Mouse (Mus musculus): ENCODE measurements around the gene Dgkg. TPM values are rescaled to one million over a fixed set of nuclear protein-coding genes. Genes with fewer than 3 reads are reported as not detected.
A peak's percentile ranks its signal among the peaks of the same experiment; 100 is the strongest.

Gene Dgkg
- polyA plus RNA-seq, 1 experiment from 2014 or later: 1.3 TPM

- H3K4me2 ChIP-seq: no peak overlapping the region
- no peak overlapping the region for H3K9ac ChIP-seq
- no peak overlapping the region for H3K27ac ChIP-seq
- WGBS: 81% methylated on average over 9 of the region's 9 CpGs
- H3K4me3 ChIP-seq: no peak overlapping the region
- ATAC-seq: no peak
- H3K4me1 ChIP-seq: peaks cover 5% of the 10 kb centered on the region
- no peaks in the 10 kb centered on the region for H3K27me3 ChIP-seq
- H3K9me3 ChIP-seq (replicated peaks): no peaks in the 10 kb centered on the region
- H3K36me3 ChIP-seq (ENCODE audit: poor library complexity, severe bottlenecking): no peaks in the 10 kb centered on the region
Observed at GRCm38 (mm10) chr16:22531041-22531440, 126.0 kb downstream of the Dgkg start.

GRCm38 (mm10) chr16:22527499-22527939, 129.5 kb downstream of the Dgkg start:
- no peak overlapping the region for H3K4me3 ChIP-seq

GRCm38 (mm10) chr16:22526386-22526785, 130.6 kb downstream of the Dgkg start:
- WGBS: 91% methylated on average over 4 of the region's 4 CpGs
- no peak overlapping the region for H3K4me2 ChIP-seq
- H3K9me3 ChIP-seq (replicated peaks): 0 out of 2 replicates have a peak, but pooled peaks cover 5% of the 10 kb centered on the region
- H3K4me1 ChIP-seq: peaks cover 5% of the 10 kb centered on the region
- no peak for ATAC-seq
- H3K27ac ChIP-seq: no peak overlapping the region
- no peaks in the 10 kb centered on the region for H3K36me3 ChIP-seq (ENCODE audit: poor library complexity, severe bottlenecking)
- H3K4me3 ChIP-seq: no peak overlapping the region
- no peak overlapping the region for H3K9ac ChIP-seq
- no peaks in the 10 kb centered on the region for H3K27me3 ChIP-seq

More at GRCm38 (mm10) chr16:22527499-22527939, 129.5 kb downstream of the Dgkg start:
- Histone ChIP-seq H3K4me1 (peaks cover 5% of the 10 kb centered on the region), H3K27me3 (no peaks in the 10 kb centered on the region), H3K9ac (no peak overlapping the region), H3K4me2 (no peak overlapping the region), H3K27ac (no peak overlapping the region), H3K9me3 (replicated peaks) (0 out of 2 replicates have a peak, but pooled peaks cover 5% of the 10 kb centered on the region), H3K36me3 (ENCODE audit: poor library complexity, severe bottlenecking) (no peaks in the 10 kb centered on the region)
- no peak for ATAC-seq
- 24% methylated on average over 5 of the region's 5 CpGs for WGBS

- no peaks in the 10 kb centered on the region for H3K36me3 ChIP-seq (ENCODE audit: poor library complexity, severe bottlenecking)
- H3K27ac ChIP-seq: no peak overlapping the region; the same call in 1 of the 2 replicates
- WGBS: 13% methylated on average over 20 of the region's 20 CpGs
- H3K9ac ChIP-seq: 0 out of 2 replicates have a peak overlapping the region, but pooled peaks have one; percentile 5
- no peaks in the 10 kb centered on the region for H3K27me3 ChIP-seq
- no peak overlapping the region for H3K4me3 ChIP-seq
- no peaks in the 10 kb centered on the region for H3K9me3 ChIP-seq (replicated peaks)
- ATAC-seq: peak; percentile 91
- H3K4me2 ChIP-seq: peak overlapping the region; percentile 18; the same call in 1 of the 2 replicates
- H3K4me1 ChIP-seq: peaks cover 12% of the 10 kb centered on the region
Observed at GRCm38 (mm10) chr16:22517431-22518384, 139.3 kb downstream of the Dgkg start.

- Histone ChIP-seq H3K4me1 (peaks cover 12% of the 10 kb centered on the region), H3K4me3 (no peak overlapping the region), H3K36me3 (ENCODE audit: poor library complexity, severe bottlenecking) (no peaks in the 10 kb centered on the region), H3K9me3 (replicated peaks) (no peaks in the 10 kb centered on the region), H3K4me2 (no peak overlapping the region), H3K27ac (no peak overlapping the region), H3K27me3 (no peaks in the 10 kb centered on the region), H3K9ac (no peak overlapping the region)
- no peak for ATAC-seq
- WGBS: 38% methylated on average over 5 of the region's 5 CpGs
Observed at GRCm38 (mm10) chr16:22515476-22515875, 141.5 kb downstream of the Dgkg start.

- peaks cover 11% of the 10 kb centered on the region for H3K4me1 ChIP-seq
- no peak overlapping the region for H3K9ac ChIP-seq
- no peak overlapping the region for H3K27ac ChIP-seq
- no peak for ATAC-seq
- no peaks in the 10 kb centered on the region for H3K27me3 ChIP-seq
- no peak overlapping the region for H3K4me2 ChIP-seq
- no peaks in the 10 kb centered on the region for H3K36me3 ChIP-seq (ENCODE audit: poor library complexity, severe bottlenecking)
- H3K4me3 ChIP-seq: no peak overlapping the region
- 55% methylated on average over 9 of the region's 9 CpGs for WGBS
- H3K9me3 ChIP-seq (replicated peaks): no peaks in the 10 kb centered on the region
Observed at GRCm38 (mm10) chr16:22510861-22511637, 146.0 kb downstream of the Dgkg start.

GRCm38 (mm10) chr16:22508936-22509563, 148.0 kb downstream of the Dgkg start:
- H3K4me2 ChIP-seq: no peak overlapping the region
- peak; percentile 80; the same call in 1 of the 2 replicates for ATAC-seq
- 70% methylated on average over 5 of the region's 5 CpGs for WGBS
- no peak overlapping the region for H3K4me3 ChIP-seq
- H3K36me3 ChIP-seq (ENCODE audit: poor library complexity, severe bottlenecking): no peaks in the 10 kb centered on the region
- no peaks in the 10 kb centered on the region for H3K9me3 ChIP-seq (replicated peaks)
- peaks cover 11% of the 10 kb centered on the region for H3K4me1 ChIP-seq
- no peak overlapping the region for H3K27ac ChIP-seq
- no peak overlapping the region for H3K9ac ChIP-seq
- H3K27me3 ChIP-seq: no peaks in the 10 kb centered on the region

- Histone ChIP-seq H3K36me3 (ENCODE audit: poor library complexity, severe bottlenecking) (no peaks in the 10 kb centered on the region), H3K4me2 (no peak overlapping the region), H3K9me3 (replicated peaks) (no peaks in the 10 kb centered on the region), H3K4me1 (peaks cover 11% of the 10 kb centered on the region), H3K27me3 (no peaks in the 10 kb centered on the region), H3K27ac (no peak overlapping the region), H3K4me3 (no peak overlapping the region), H3K9ac (no peak overlapping the region)
- WGBS: 46% methylated on average over 6 of the region's 6 CpGs
- ATAC-seq: no peak
Observed at GRCm38 (mm10) chr16:22505656-22506055, 151.4 kb downstream of the Dgkg start.

GRCm38 (mm10) chr16:22504851-22505250, 152.2 kb downstream of the Dgkg start:
- no peaks in the 10 kb centered on the region for H3K36me3 ChIP-seq (ENCODE audit: poor library complexity, severe bottlenecking)
- no peaks in the 10 kb centered on the region for H3K27me3 ChIP-seq
- WGBS: 36% methylated on average over 8 of the region's 8 CpGs
- peaks cover 11% of the 10 kb centered on the region for H3K4me1 ChIP-seq
- no peak overlapping the region for H3K9ac ChIP-seq
- peak; percentile 59; the same call in 1 of the 2 replicates for ATAC-seq
- no peak overlapping the region for H3K27ac ChIP-seq
- H3K4me3 ChIP-seq: no peak overlapping the region
- no peaks in the 10 kb centered on the region for H3K9me3 ChIP-seq (replicated peaks)
- H3K4me2 ChIP-seq: no peak overlapping the region

GRCm38 (mm10) chr16:22504049-22504448, 153.0 kb downstream of the Dgkg start:
- WGBS: 66% methylated on average over 5 of the region's 5 CpGs
- no peak overlapping the region for H3K27ac ChIP-seq
- no peak overlapping the region for H3K4me2 ChIP-seq
- ATAC-seq: no peak
- no peak overlapping the region for H3K4me3 ChIP-seq
- no peaks in the 10 kb centered on the region for H3K36me3 ChIP-seq (ENCODE audit: poor library complexity, severe bottlenecking)
- H3K9me3 ChIP-seq (replicated peaks): no peaks in the 10 kb centered on the region
- no peak overlapping the region for H3K9ac ChIP-seq
- no peaks in the 10 kb centered on the region for H3K27me3 ChIP-seq
- peaks cover 5% of the 10 kb centered on the region; the same call in 1 of the 2 replicates for H3K4me1 ChIP-seq

- Histone ChIP-seq H3K4me3 (no peak overlapping the region), H3K27ac (no peak overlapping the region), H3K4me1 (no peaks in the 10 kb centered on the region), H3K9ac (no peak overlapping the region), H3K27me3 (no peaks in the 10 kb centered on the region), H3K36me3 (ENCODE audit: poor library complexity, severe bottlenecking) (no peaks in the 10 kb centered on the region), H3K4me2 (no peak overlapping the region), H3K9me3 (replicated peaks) (no peaks in the 10 kb centered on the region)
- no peak for ATAC-seq
- WGBS: 92% methylated on average over 4 of the region's 4 CpGs
Observed at GRCm38 (mm10) chr16:22503467-22503866, 153.6 kb downstream of the Dgkg start.
